Mouse (Mus musculus) regulatory T cell (primary cell): ENCODE results near the gene Wwp2.

Experiments used
- in situ Hi-C: fragments of 300-600 bp; cut with MboI, MseI; formaldehyde crosslinking; loops from one replicate; pipeline ENCODE4 v1.15.1; 2025; ENCODE audit warnings: high pct_unique_total_duplicates

Wwp2 gene

DNA sequence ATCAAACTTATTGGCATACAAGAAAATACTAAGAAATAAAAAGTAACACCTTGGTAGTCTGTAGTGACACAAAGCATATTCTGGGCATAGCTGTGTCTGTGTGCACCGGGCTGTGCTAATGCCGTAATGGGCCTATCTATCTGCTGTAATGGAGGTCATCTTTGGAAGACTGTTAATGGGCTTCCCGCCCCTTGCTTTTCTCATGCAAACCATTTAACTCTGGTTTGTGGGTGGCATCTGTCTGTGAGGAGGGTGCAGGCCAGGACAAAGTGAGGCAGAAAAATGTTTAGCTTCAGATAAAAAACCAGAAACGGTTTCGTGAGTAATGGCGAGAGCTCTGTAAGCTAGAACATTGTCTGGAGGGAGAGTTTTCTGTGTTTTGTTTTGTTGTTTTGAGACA is 158.7 kb downstream of the Wwp2 start:
- in situ Hi-C loops, result loop anchor here (5.0 kb wide), 1 partner anchor 87 kb away; no protein-coding TSS in a partner anchor

DNA sequence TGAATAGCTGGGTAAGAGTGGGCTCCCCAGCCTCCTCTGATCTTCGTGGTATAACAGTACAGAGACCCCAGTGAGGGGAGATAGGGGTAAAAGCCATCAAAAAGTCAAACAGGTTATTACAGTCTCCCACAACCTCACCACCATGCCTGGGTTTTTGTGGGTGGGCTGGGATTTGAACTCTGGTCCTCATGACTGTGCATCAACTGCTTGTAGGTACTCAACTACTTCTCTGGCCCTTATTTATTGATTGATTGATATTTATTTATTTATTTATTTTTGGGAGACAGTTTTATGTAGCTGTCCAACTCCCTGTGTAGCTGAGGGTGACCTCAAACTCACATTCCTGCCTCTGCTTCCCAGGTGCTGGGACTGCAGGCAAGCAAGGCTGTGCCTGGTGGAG is 161.6 kb downstream of the Wwp2 start:
- in situ Hi-C loops, result loop anchor here (5.0 kb wide), 1 partner anchor 85 kb away; no protein-coding TSS in a partner anchor

DNA sequence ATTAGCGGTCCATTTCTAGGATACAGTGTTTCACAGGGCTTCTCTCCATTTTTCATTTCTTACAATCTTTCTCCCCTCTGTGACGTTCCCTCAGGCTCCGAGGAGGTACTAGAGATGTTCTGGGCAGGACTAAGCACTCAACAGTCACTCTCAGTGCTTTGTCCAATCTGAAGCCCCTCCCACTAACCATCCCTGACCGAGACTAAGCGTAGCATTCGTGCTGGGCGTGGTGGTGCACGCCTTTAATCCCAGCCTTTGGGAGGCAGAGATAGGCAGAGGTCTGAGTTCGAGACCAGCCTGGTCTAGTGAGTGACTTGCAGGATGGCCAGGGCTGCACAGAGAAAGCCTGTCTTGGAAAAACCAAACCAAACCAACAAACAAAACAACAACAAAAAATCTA is 163.5 kb downstream of the Wwp2 start:
- in situ Hi-C loops, result loop anchor here (5.0 kb wide), 1 partner anchor 83 kb away; no protein-coding TSS in a partner anchor

DNA sequence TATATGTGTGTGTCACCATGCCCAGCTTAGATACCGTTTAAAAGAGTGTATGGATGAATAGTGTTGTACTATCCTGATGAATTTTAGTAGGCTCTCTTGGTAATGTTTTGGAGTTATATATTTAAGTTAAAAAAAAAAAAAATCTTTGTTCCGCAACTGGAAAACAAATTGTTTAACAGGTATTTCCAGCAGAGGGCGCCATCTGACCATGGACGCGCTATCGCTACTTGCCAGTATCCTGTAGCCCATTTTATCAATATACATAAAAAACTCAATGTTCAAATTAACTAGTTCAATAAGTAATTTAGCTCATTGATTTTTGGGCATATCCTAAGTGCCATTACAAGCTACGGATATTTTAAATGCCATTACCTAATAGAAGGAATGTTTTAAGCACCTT is 166.9 kb downstream of the Wwp2 start:
- in situ Hi-C loops, result no loop called here
